Mouse (Mus musculus): ENCODE data around the gene Lmna.

DNA sequence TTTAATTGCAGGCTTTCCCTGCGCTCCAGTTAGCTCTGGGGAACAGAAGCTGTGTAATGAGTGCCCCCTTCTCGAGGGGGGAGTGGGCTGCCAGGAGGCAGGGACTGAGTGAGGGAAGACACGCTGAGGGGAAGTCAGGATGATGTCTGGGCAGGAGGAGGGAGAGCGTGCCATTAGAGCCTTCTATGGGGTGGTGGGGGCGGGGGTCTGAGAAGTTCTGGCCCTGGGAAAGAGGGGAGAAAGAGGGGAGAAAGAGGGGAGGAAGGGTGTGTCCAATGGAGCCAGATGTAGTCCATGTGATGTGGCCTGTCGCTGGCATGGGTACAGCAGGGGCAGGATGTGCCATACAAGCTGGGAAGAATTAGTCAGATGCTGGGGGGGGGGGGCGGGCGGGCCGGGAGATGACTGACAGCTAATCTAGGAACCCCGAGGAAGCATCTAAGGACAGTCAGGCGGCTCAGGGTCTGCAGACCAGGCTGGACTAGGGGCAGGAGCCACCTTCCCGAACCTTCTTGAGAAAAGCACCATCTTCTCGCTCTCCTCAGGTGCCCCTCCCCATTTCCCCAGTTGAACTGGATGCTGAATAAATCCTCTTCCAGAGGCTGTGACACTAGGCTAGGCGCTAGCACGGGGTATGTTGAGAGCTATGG, 3.3 kb upstream of the Lmna start:
- TF ChIP-seq ZNF384 (IDR thresholded peaks at IDR 0.05; ENCODE audit: low read depth, low read length) (no peak), MAFK (IDR thresholded peaks at IDR 0.05; ENCODE audit: insufficient read depth, low read depth, low read length) (no peak)
